8 mouse cellular contexts compared by ENCODE assay signal in genomic region chr4:117829260-117830123, GRCm38 (mm10). TPM values are rescaled to one million over a fixed set of nuclear protein-coding genes. Genes with fewer than 3 reads are reported as not detected.
A peak's percentile ranks its signal among the peaks of the same experiment; 100 is the strongest.
DNase-seq lines count a peak whose midpoint lies in the region; ATAC-seq lines count a peak whose summit lies in the region.

No protein-coding gene starts in this region.

- intact Hi-C loops in heart, postnatal 25 days (cut with DNase I): loop anchor here (1.0 to 5.0 kb wide), 4 partner anchors 29 to 254 kb away; partner anchors contain the start of gene Artn

- H3K27me3 ChIP-seq in forebrain, embryonic 12.5 days: peaks cover 20% of the 10 kb centered on the region

- peak; percentile 56; the same call in 1 of the 2 replicates for ATAC-seq in cerebellum, adult (ENCODE audit: insufficient number of reproducible peaks, low FRiP score, low TSS enrichment)
- peak; percentile 20; the same call in 1 of the 2 replicates for ATAC-seq in forebrain, embryonic 12.5 days (ENCODE audit: low FRiP score)

- peak; percentile 86 for DNase-seq in NIH3T3 (ENCODE audit: low read depth)
- peak; percentile 27 for DNase-seq in heart, postnatal 25 days (ENCODE audit: low spot score)
- DNase-seq in layer of hippocampus, postnatal 10 days (ENCODE audit: low spot score in 2 of 2): peak; percentile 58 to 71
- DNase-seq in lung, postnatal 36 days: peak; percentile 89
- peak; percentile 76 for DNase-seq in retina, postnatal 7 days (ENCODE audit: low read depth, low spot score)
- DNase-seq in T-cell, adult 2 months (ENCODE audit: low spot score): no peak

- peak overlapping the region; percentile 21 for H3K4me2 ChIP-seq in forebrain, embryonic 12.5 days

- no peak overlapping the region for H3K27ac ChIP-seq in forebrain, embryonic 12.5 days

- no peaks in the 10 kb centered on the region for H3K36me3 ChIP-seq in forebrain, embryonic 12.5 days (replicated peaks)

- 9% methylated on average over 12 of the region's 12 CpGs for WGBS in forebrain, embryonic 12.5 days

- H3K4me1 ChIP-seq in forebrain, embryonic 12.5 days: peaks cover 13% of the 10 kb centered on the region

- H3K9me3 ChIP-seq in forebrain, embryonic 12.5 days: no peaks in the 10 kb centered on the region

- H3K4me3 ChIP-seq in forebrain, embryonic 12.5 days (replicated peaks): no peak overlapping the region

- no peak overlapping the region for H3K9ac ChIP-seq in forebrain, embryonic 12.5 days

RNA-seq across cellular contexts. Expression of gene Slc6a9, which starts 4.8 kb away (rescaled TPM):
- polyA plus RNA-seq in forebrain, embryonic 12.5 days (2016; fragmentation: Nextera tagmentation; extraction: Ambion mirVana): 8.5 and 9.9 TPM in 2 replicates
- total RNA-seq in heart, postnatal 25 days (2021): 1 to 10 TPM; 2.6 to 2.7 TPM
- total RNA-seq in layer of hippocampus, postnatal 10 days (2021): 10 to 100 TPM; 33.5 to 33.7 TPM

RNA-seq across cellular contexts. Expression of gene Ccdc24, which starts 42.9 kb away (rescaled TPM):
- polyA plus RNA-seq in forebrain, embryonic 12.5 days (2016; fragmentation: Nextera tagmentation; extraction: Ambion mirVana): 1.8 and 2.1 TPM in 2 replicates
- total RNA-seq in heart, postnatal 25 days (2021): under 1 TPM; 0.13 to 0.39 TPM
- total RNA-seq in layer of hippocampus, postnatal 10 days (2021): 1 to 10 TPM; 1.8 to 2.0 TPM

RNA-seq across cellular contexts. Expression of gene B4galt2, which starts 53.8 kb away (rescaled TPM):
- polyA plus RNA-seq in forebrain, embryonic 12.5 days (2016; fragmentation: Nextera tagmentation; extraction: Ambion mirVana): 36.4 and 36.9 TPM in 2 replicates
- total RNA-seq in heart, postnatal 25 days (2021): 1 to 10 TPM; 4.5 to 5.2 TPM
- total RNA-seq in layer of hippocampus, postnatal 10 days (2021): 100 to 1,000 TPM; 122 to 125 TPM

RNA-seq across cellular contexts. Expression of gene Atp6v0b, which starts 57.6 kb away (rescaled TPM):
- polyA plus RNA-seq in forebrain, embryonic 12.5 days (2016; fragmentation: Nextera tagmentation; extraction: Ambion mirVana): 233 TPM in 2 replicates
- total RNA-seq in heart, postnatal 25 days (2021): 100 to 1,000 TPM; 111 to 127 TPM
- total RNA-seq in layer of hippocampus, postnatal 10 days (2021): 100 to 1,000 TPM; 386 to 393 TPM

Comparison
In these comparisons a context has a peak if more than half of its experiments do, and no peak if none do; other contexts are left out.
1. RNA of gene Slc6a9, which starts 4.8 kb away (total RNA-seq): 33.5 to 33.7 TPM in layer of hippocampus, postnatal 10 days; 2.6 to 2.7 TPM in heart, postnatal 25 days; every median in the first group is over 4 times any median in the second.
2. RNA of gene B4galt2, which starts 53.8 kb away (total RNA-seq): 122 to 125 TPM in layer of hippocampus, postnatal 10 days; 4.5 to 5.2 TPM in heart, postnatal 25 days; every median in the first group is over 10 times any median in the second.